Mouse (Mus musculus): ENCODE measurements at regions not wholly inside any gene's neighbourhood (a gene's known extent, or its start where the extent isn't known, plus 50 kb on each side); places are given as distances from the start of the nearest gene placed in this dataset.

GRCm38 (mm10) chr7:77771711-77772449, 965.9 kb downstream of the Ntrk3 start:
- TF ChIP-seq CTCF (IDR thresholded peaks at IDR 0.05; ENCODE audit: low read depth): no peak
- TF ChIP-seq EP300 (optimal IDR thresholded peaks at IDR 0.05): no peak

Measured in stomach, postnatal 0 days (tissue).